Mouse (Mus musculus): Measurements from ENCODE around the gene Arfip2. TPM values are rescaled to one million over a fixed set of nuclear protein-coding genes. Genes with fewer than 3 reads are reported as not detected.

Arfip2 gene
- total and polyA plus RNA-seq, 3 experiments: 78.4 to 108 TPM; not detected in 1

DNA sequence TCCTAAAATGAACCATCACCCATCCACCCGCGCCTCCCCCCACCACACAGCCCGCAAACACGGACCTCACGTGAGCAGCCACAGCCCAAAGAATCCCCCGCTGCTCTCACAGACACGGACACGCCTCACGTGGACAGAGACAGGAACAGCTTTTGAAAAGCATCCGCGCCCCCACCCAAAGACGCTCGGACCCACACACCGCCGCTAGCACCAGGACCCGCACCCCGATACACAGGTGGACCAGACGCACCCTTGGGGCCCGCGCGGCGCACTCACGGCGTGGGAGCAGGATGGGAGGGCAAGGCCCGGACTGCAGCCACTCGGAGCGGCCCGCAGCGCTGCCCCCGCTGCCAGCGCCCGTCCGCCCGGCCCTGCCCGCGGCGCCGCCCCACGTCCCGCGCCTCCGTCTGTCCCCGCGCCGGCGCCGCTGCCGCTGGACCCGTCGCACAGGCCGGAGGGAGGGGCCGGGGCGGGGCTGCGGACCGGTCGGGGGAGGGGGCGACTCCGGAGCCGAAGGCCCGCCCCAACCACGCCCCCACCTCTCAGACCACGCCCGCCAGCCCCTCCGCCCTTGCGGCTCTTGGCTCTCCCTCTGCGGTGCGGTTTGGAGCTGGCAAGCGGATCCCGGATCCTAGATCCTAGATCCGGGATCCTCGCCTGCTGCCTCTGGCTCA is 7.0 kb downstream of the Arfip2 start, which contains the start of gene Trim3:
TSS of gene Trim3 (minus strand) at position 445 of the 674 bp plus-strand sequence.
- TF ChIP-seq UBTF (IDR thresholded peaks at IDR 0.05; ENCODE audit: borderline replicate concordance, insufficient read depth, low read depth, low read length) (no peak), POLR2A (IDR thresholded peaks at IDR 0.05; ENCODE audit: control insufficient read depth in 1 of 2, insufficient read depth in 1 of 2, low read depth in 1 of 2, low read length in 2 of 2, poor library complexity in 1 of 2) (peak; percentile 58 to 65; a peak in 3 of 4 replicates), USF1 (IDR thresholded peaks at IDR 0.05; ENCODE audit: low read depth, low read length) (peak; percentile 51), NRF1 (IDR thresholded peaks at IDR 0.05; ENCODE audit: insufficient read depth, low read depth, low read length, poor library complexity, severe bottlenecking) (peak; percentile 41; the same call in 1 of the 2 replicates), CHD2 (IDR thresholded peaks at IDR 0.05; ENCODE audit: low read length) (no peak), TCF12 (IDR thresholded peaks at IDR 0.05; ENCODE audit: low read depth, low read length) (0 out of 2 replicates have a peak, but pooled peaks have one; percentile 6), SMC3 (IDR thresholded peaks at IDR 0.05; ENCODE audit: low read depth, low read length) (no peak), BHLHE40 (IDR thresholded peaks at IDR 0.05; ENCODE audit: borderline replicate concordance, low read depth, low read length) (peak; percentile 86), ETS1 (IDR thresholded peaks at IDR 0.05; ENCODE audit: low read depth, low read length) (0 out of 2 replicates have a peak, but pooled peaks have one; percentile 16), MXI1 (IDR thresholded peaks at IDR 0.05; ENCODE audit: low read depth, low read length) (0 out of 2 replicates have a peak, but pooled peaks have one; percentile 21), ZMIZ1 (IDR thresholded peaks at IDR 0.05; ENCODE audit: low read depth, low read length) (peak; percentile 28; the same call in 1 of the 2 replicates)
- Histone ChIP-seq H3K27ac (ENCODE audit: control insufficient read depth, low read depth, low read length) (peak within 1 kb of the TSS; percentile 60), H3K4me3 (ENCODE audit: control insufficient read depth in 1 of 2, insufficient read depth in 1 of 2, low read depth in 2 of 2, low read length in 2 of 2) (peak within 1 kb of the TSS; percentile 86 to 99), H3K9me3 (replicated peaks; ENCODE audit: insufficient read depth, low read length) (no peaks in the 10 kb centered on the region), H3K9ac (ENCODE audit: control insufficient read depth, low read depth, low read length, poor library complexity, severe bottlenecking) (peak within 1 kb of the TSS; percentile 91), H3K4me1 (ENCODE audit: control insufficient read depth in 1 of 2, insufficient read depth in 2 of 2, low read length in 2 of 2) (peaks cover 3 to 11% of the 10 kb centered on the region in 2 experiments), H3K79me2 (ENCODE audit: control insufficient read depth, insufficient read depth, low read length, poor library complexity) (peaks cover 2% of the 10 kb centered on the region; the same call in 1 of the 2 replicates), H3K36me3 (ENCODE audit: control insufficient read depth in 1 of 2, insufficient read depth in 2 of 2, low read length in 2 of 2) (peaks cover 0 to 8% of the 10 kb centered on the region in 2 experiments; a peak in 2 of 4 replicates), H3K27me3 (ENCODE audit: control insufficient read depth in 1 of 2, insufficient read depth in 2 of 2, low read length in 2 of 2) (no peaks in the 10 kb centered on the region)
- DNase-seq (ENCODE audit: low read depth, low spot score): peak; percentile 89

DNA sequence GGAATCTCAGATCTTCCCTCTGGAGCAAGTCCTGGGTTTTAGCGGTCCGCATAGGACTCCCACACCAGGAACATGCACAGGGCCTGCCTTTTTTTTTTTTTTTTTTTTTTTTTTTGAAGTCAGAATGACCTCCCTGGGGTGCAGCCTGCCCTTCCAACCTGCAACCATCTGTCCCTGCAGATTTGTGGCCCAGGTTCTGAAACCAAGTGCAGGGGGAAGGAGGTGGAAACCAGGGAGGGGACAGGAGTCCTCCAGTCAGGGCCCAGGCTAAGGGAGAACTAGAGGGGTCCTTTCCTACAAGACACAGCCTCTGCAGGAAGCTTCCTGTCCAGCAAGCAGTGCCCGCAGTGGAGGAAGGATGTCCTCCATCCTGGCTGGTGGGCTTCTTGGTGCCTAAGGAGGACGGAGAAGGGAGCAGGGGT is 7.7 kb downstream of the Arfip2 start:
- H3K9ac ChIP-seq (ENCODE audit: control insufficient read depth, low read depth, low read length, poor library complexity, severe bottlenecking): no peak overlapping the region; the same call in 1 of the 2 replicates
- TF ChIP-seq RAD21 (IDR thresholded peaks at IDR 0.05; ENCODE audit: low read depth, low read length): no peak
- TF ChIP-seq SIN3A (IDR thresholded peaks at IDR 0.05; ENCODE audit: low read length): no peak
- TF ChIP-seq MAX (IDR thresholded peaks at IDR 0.05; ENCODE audit: low read length): no peak
- no peak for TF ChIP-seq POLR2A (IDR thresholded peaks at IDR 0.05; ENCODE audit: control insufficient read depth in 1 of 2, insufficient read depth in 1 of 2, low read depth in 1 of 2, low read length in 2 of 2, poor library complexity in 1 of 2)
- no peak for TF ChIP-seq MYC (IDR thresholded peaks at IDR 0.05; ENCODE audit: low read depth, low read length)
- TF ChIP-seq BHLHE40 (IDR thresholded peaks at IDR 0.05; ENCODE audit: borderline replicate concordance, low read depth, low read length): no peak

More for the DNA sequence above, 7.7 kb downstream of the Arfip2 start:
- peaks cover 3 to 11% of the 10 kb centered on the region in 2 experiments for H3K4me1 ChIP-seq (ENCODE audit: control insufficient read depth in 1 of 2, insufficient read depth in 2 of 2, low read length in 2 of 2)
- H3K4me3 ChIP-seq (ENCODE audit: control insufficient read depth in 1 of 2, insufficient read depth in 1 of 2, low read depth in 2 of 2, low read length in 2 of 2): peak overlapping the region; percentile 83 to 99
- no peaks in the 10 kb centered on the region for H3K27me3 ChIP-seq (ENCODE audit: control insufficient read depth in 1 of 2, insufficient read depth in 2 of 2, low read length in 2 of 2)
- H3K36me3 ChIP-seq (ENCODE audit: control insufficient read depth in 1 of 2, insufficient read depth in 2 of 2, low read length in 2 of 2): peaks cover 0 to 8% of the 10 kb centered on the region in 2 experiments; a peak in 2 of 4 replicates
- H3K27ac ChIP-seq (ENCODE audit: control insufficient read depth, low read depth, low read length): no peak overlapping the region
- peaks cover 2% of the 10 kb centered on the region; the same call in 1 of the 2 replicates for H3K79me2 ChIP-seq (ENCODE audit: control insufficient read depth, insufficient read depth, low read length, poor library complexity)
- no peaks in the 10 kb centered on the region for H3K9me3 ChIP-seq (replicated peaks; ENCODE audit: insufficient read depth, low read length)
- DNase-seq (ENCODE audit: low read depth, low spot score): no peak

All from MEL (cell line).